Mouse (Mus musculus) forebrain, embryonic 12.5 days (tissue): ENCODE measurements around the gene Slc44a3. TPM values are rescaled to one million over a fixed set of nuclear protein-coding genes. Genes with fewer than 3 reads are reported as not detected.
A peak's percentile ranks its signal among the peaks of the same experiment; 100 is the strongest.

Experiments used
- ATAC-seq: fragments of 200-750 bp; cut with Nextera tagmentation; 2 replicates; pipeline ENCODE4 v1.8.0; 2017; ENCODE audit warnings: moderate TSS enrichment; ENCODE audit not compliant: low FRiP score
- H3K27ac ChIP-seq: fragments of 300-500 bp; sonication (generic); 2 replicates; pipeline ENCODE4 v1.5.1; 2016; ENCODE audit warnings: mild to moderate bottlenecking
- H3K27me3 ChIP-seq: fragments of 300-500 bp; sonication (generic); 2 replicates; pipeline ENCODE4 v1.6.1; 2016; ENCODE audit warnings: mild to moderate bottlenecking
- H3K36me3 ChIP-seq: fragments of 300-500 bp; sonication (generic); replicated peaks from 2 replicates; pipeline ENCODE4 v1.6.1; 2016; ENCODE audit warnings: mild to moderate bottlenecking
- H3K4me1 ChIP-seq: fragments of 300-500 bp; sonication (generic); 2 replicates; pipeline ENCODE4 v1.6.1; 2016
- H3K4me2 ChIP-seq: fragments of 300-500 bp; sonication (generic); 2 replicates; pipeline ENCODE4 v1.6.1; 2016; ENCODE audit warnings: mild to moderate bottlenecking, moderate library complexity
- H3K4me3 ChIP-seq: fragments of 300-500 bp; sonication (generic); replicated peaks from 2 replicates; pipeline ENCODE4 v1.5.1; 2016; ENCODE audit warnings: mild to moderate bottlenecking
- H3K9ac ChIP-seq: fragments of 300-500 bp; sonication (generic); 2 replicates; pipeline ENCODE4 v1.6.1; 2016; ENCODE audit warnings: mild to moderate bottlenecking
- H3K9me3 ChIP-seq: fragments of 300-500 bp; sonication (generic); 2 replicates; pipeline ENCODE4 v1.6.1; 2016
- WGBS: fragments of 180-500 bp; shearing (Covaris S2); methylation state at CpG from one replicate; pipeline ENCODE4 v1.1.7; 2016; 5-methylcytosine and 5-hydroxymethylcytosine counted together
- polyA plus RNA-seq: library from polyadenylated mRNA; unstranded; fragments of >200 nt; fragmentation: Nextera tagmentation; extraction: Ambion mirVana; gene quantifications from 2 replicates; pipeline ENCODE4 v1.2.1, GENCODE M21; 2016

Gene Slc44a3
- polyA plus RNA-seq: 0.53 and 0.97 TPM in 2 replicates

DNA sequence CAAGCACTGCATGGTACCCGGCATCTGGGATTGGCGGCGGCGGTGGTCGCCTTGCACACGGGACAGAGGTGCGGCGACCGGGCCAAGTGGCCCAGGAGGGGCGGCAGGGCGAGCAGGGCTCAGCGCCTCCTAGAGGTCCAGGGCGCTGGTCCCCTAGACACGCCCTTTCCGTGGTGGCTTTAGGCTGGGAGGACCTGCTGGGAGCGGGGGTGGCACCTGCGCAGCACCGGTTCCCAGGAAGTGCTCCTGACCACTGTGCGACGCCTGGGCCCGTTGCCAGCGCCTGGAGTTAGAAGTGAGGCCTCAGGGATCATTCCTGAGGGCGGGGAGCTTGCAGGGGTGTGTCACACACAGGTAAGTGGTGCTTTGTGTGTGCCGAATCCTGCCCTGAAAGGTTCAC, at the start of gene Slc44a3:
Gene Slc44a3, minus strand, starts transcription at position 229 of the 400 bp plus-strand sequence.
- Histone ChIP-seq H3K27ac (no peak within 1 kb of the TSS), H3K36me3 (no peaks in the 10 kb centered on the region), H3K27me3 (peaks cover 30% of the 10 kb centered on the region), H3K4me2 (peak within 1 kb of the TSS; percentile 59), H3K4me1 (peaks cover 7% of the 10 kb centered on the region), H3K9me3 (no peaks in the 10 kb centered on the region), H3K9ac (peak within 1 kb of the TSS; percentile 33), H3K4me3 (peak within 1 kb of the TSS; percentile 31)
- peak; percentile 64 for ATAC-seq
- WGBS: 2% methylated on average over 24 of the region's 24 CpGs

DNA sequence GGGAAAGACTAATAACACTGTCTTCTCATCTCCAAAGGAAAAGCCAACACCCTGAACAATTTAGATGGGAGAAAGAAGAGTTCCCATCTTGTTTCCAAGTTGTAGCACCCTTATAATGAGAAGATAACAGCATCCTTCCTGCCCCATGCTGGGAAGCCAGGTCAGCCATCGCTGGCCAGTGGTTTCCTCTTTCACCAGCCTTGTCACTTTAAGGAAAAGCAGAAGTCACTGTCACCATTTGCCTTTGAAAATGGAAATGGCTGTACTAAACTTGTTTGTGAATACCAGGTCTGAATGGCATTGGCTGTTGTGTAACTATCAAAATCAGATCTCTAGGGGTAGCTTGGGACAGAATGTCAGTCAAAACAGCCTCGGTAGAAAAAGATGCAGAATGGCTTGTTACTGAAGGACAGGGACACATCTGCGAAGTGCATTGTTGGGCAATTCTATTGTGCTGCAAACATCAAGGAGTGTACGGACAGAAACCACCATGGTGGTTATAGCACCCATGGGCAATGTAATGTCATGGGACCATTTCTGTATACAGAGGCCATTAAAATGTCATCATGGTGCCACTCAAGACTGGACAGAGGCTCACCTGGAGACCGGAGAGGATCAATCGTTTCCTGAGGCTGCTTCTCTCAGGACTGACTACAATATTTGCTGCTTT, 47.8 kb upstream of the Slc44a3 start:
- H3K27me3 ChIP-seq: no peaks in the 10 kb centered on the region

DNA sequence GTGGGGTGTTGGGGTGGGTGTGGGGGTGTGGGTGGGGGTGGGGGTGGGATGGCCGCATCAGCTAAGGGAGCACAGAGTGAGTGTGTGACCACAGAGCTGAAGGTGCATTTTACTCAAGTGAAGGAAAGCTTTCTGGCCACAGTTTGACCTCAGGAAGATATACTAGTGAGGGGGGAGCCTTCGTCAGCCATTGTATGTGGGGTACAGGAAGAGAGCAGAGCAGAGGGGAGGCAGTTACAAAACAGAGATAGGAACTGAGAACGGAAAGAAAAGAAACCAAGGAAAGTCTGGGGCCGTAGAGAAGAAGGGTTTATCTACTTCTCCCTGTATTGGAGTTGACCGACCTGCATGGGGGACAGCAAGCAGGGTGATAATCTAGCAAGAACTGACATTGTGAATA, 47.2 kb upstream of the Slc44a3 start:
- Histone ChIP-seq H3K9me3 (no peaks in the 10 kb centered on the region), H3K4me2 (no peak overlapping the region), H3K4me3 (no peak overlapping the region), H3K36me3 (no peaks in the 10 kb centered on the region), H3K27ac (no peak overlapping the region), H3K4me1 (peaks cover 3% of the 10 kb centered on the region; the same call in 1 of the 2 replicates), H3K9ac (no peak overlapping the region), H3K27me3 (no peaks in the 10 kb centered on the region)
- no peak for ATAC-seq
- 91% methylated on average over 5 of the region's 5 CpGs for WGBS

More for the DNA sequence above, 47.8 kb upstream of the Slc44a3 start:
- 85% methylated on average over 6 of the region's 6 CpGs for WGBS
- Histone ChIP-seq H3K36me3 (no peaks in the 10 kb centered on the region), H3K4me1 (peaks cover 3% of the 10 kb centered on the region; the same call in 1 of the 2 replicates), H3K4me2 (no peak overlapping the region), H3K9ac (no peak overlapping the region), H3K4me3 (no peak overlapping the region), H3K9me3 (no peaks in the 10 kb centered on the region), H3K27ac (no peak overlapping the region)
- ATAC-seq: no peak

DNA sequence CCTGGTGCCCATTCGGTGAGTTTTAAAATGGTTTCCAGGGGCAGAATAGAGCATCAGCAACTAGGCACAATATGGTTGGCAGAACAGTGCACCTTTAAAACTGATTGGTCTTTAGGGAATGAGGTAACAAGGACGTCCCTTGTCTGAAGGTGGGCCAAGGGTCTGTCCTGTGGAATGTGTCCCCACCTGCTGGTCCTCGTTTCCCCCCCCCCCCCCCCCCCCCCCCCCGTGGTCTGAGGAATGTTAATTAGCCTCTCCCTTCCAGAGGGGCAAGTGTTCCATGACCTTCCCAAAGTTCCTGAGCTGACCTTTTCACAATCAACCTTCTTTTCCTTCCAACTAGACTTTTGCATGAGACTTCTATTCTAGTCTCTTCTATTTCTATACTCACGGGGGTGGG, 46.5 kb upstream of the Slc44a3 start:
- Histone ChIP-seq H3K27ac (no peak overlapping the region), H3K4me2 (no peak overlapping the region), H3K9me3 (no peaks in the 10 kb centered on the region), H3K9ac (no peak overlapping the region), H3K27me3 (no peaks in the 10 kb centered on the region), H3K36me3 (no peaks in the 10 kb centered on the region), H3K4me3 (no peak overlapping the region), H3K4me1 (peaks cover 3% of the 10 kb centered on the region; the same call in 1 of the 2 replicates)
- 51% methylated on average over 4 of the region's 5 CpGs for WGBS
- ATAC-seq: no peak

DNA sequence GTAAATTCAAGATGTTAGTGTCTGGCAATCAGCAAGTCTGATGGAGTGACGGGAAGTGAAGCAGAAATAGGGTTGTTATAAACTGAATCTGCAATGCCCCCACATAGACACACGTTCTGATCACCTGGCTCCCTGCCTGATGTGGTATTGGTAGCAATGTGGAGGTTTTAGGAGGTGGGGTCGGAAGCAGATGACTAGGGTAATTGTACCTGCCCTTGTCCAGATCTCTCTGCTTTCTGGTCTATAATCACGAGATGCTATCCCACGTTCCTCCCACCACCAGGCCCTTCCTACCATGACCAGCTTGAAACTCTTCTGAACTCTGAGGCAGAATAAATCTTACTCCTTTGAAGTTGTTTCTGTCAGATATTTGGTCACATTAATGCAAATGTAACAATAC, 45.4 kb upstream of the Slc44a3 start:
- no peak overlapping the region for H3K4me2 ChIP-seq
- H3K27ac ChIP-seq: peak overlapping the region; percentile 56; the same call in 1 of the 2 replicates
- H3K4me3 ChIP-seq: no peak overlapping the region
- ATAC-seq: no peak
- no peaks in the 10 kb centered on the region for H3K36me3 ChIP-seq
- WGBS: 89% methylated on average over 5 of the region's 5 CpGs
- H3K9me3 ChIP-seq: no peaks in the 10 kb centered on the region
- no peak overlapping the region for H3K9ac ChIP-seq
- H3K4me1 ChIP-seq: peaks cover 3% of the 10 kb centered on the region; the same call in 1 of the 2 replicates
- H3K27me3 ChIP-seq: no peaks in the 10 kb centered on the region

DNA sequence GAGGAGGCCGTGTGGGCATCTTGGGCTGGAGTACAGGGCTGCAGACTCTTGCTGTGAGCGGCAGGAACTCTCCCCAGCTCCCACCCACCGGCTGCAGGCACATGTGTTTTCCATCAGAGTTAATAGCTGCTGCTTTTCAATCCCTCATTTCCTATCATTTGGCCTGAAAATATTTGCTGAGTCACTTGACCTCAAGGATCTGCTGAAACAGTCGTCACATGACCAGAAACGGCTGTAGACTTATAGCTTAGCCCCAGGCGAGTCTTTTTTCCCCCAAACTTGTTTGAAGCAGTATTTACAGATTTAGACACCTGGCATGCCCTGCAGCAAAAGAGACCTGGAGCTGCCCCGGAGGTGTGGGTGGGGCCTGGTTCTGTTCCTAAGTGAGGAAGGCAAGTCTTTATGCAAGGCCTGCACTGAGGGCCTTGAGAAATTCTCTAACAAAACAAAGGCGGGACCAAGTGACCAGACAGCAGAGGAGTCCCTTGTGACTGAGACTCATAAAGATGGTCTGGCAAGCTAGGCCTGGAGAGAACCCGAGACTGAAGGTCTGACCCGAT, 44.9 kb upstream of the Slc44a3 start:
- Histone ChIP-seq H3K4me3 (no peak overlapping the region), H3K4me2 (no peak overlapping the region), H3K36me3 (no peaks in the 10 kb centered on the region), H3K27me3 (no peaks in the 10 kb centered on the region), H3K27ac (peak overlapping the region; percentile 56), H3K4me1 (peaks cover 3% of the 10 kb centered on the region; the same call in 1 of the 2 replicates), H3K9me3 (no peaks in the 10 kb centered on the region), H3K9ac (no peak overlapping the region)
- WGBS: 62% methylated on average over 10 of the region's 10 CpGs
- no peak for ATAC-seq

DNA sequence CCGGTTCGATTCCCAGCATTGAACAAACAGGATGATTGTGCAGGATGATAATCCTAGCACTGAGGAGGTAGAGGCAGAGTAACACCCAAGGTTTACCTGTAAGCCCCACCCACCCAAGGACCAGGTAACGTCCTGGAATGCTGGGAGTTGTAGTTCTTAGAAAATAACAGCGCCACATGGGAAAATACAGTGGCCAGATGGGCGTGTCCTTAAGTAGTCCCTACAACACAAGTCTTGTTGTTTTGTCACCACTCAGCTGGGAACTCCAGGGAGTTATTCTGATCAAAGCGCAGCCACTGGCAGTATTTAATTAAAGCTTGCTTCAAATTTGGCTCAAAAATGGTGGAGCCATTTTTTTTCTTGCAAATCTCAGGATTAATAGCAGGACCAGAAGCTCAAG, 44.2 kb upstream of the Slc44a3 start:
- no peak for ATAC-seq
- no peaks in the 10 kb centered on the region for H3K27me3 ChIP-seq
- H3K9me3 ChIP-seq: no peaks in the 10 kb centered on the region
- peaks cover 3% of the 10 kb centered on the region; the same call in 1 of the 2 replicates for H3K4me1 ChIP-seq
- no peak overlapping the region for H3K4me3 ChIP-seq
- H3K4me2 ChIP-seq: no peak overlapping the region
- H3K36me3 ChIP-seq: no peaks in the 10 kb centered on the region
- H3K9ac ChIP-seq: no peak overlapping the region
- H3K27ac ChIP-seq: no peak overlapping the region
- whole genome bisulfite sequencing: 59% methylated on average over 6 of the region's 6 CpGs

DNA sequence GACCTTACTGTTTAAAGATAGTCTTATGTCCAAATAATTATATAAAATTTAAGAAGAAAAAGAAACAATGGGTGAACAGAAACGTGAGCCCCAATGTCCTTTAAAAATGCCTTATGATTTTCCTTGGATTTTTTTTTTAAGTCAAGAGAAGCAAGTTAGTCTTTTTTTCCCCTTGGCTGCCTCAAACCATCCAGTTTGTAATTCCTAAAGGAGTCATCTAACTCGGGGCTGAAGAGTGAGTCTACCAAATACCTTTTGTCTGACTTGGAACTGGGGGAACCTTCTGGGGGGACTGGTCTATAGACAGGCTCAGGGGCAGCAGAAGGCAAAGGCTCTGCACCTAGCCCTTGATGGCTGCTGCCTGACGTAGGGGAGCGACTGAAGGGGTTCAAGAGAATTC, 42.2 kb upstream of the Slc44a3 start:
- no peak for ATAC-seq
- Histone ChIP-seq H3K9me3 (no peaks in the 10 kb centered on the region), H3K27me3 (no peaks in the 10 kb centered on the region), H3K4me3 (no peak overlapping the region), H3K9ac (no peak overlapping the region), H3K36me3 (no peaks in the 10 kb centered on the region), H3K27ac (no peak overlapping the region), H3K4me1 (peaks cover 3% of the 10 kb centered on the region; the same call in 1 of the 2 replicates), H3K4me2 (no peak overlapping the region)
- 94% methylated on average over 4 of the region's 4 CpGs for WGBS

DNA sequence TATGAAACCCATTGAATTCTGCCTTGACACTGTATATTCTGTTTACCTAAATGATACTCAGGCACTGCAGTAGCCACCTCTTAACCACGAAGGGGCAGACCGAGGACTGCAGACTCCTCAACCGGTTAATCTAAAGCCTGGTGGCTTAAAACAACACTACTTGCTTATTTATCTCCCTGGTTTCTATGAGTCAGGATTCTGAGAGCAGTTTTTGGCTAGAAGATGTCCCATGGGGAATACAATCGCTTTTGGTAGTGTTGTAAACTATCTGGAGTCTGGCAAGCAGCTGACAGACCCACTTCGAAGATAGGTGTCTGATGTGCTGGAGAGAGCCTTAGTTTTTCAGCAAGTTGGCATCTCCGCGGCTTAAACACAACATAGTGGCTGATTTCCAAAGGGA, 41.7 kb upstream of the Slc44a3 start:
- Histone ChIP-seq H3K36me3 (no peaks in the 10 kb centered on the region), H3K4me1 (peaks cover 3% of the 10 kb centered on the region; the same call in 1 of the 2 replicates), H3K27me3 (no peaks in the 10 kb centered on the region), H3K9ac (no peak overlapping the region), H3K4me2 (no peak overlapping the region), H3K9me3 (no peaks in the 10 kb centered on the region), H3K4me3 (no peak overlapping the region), H3K27ac (no peak overlapping the region)
- 89% methylated on average over 7 of the region's 7 CpGs for WGBS
- ATAC-seq: no peak

DNA sequence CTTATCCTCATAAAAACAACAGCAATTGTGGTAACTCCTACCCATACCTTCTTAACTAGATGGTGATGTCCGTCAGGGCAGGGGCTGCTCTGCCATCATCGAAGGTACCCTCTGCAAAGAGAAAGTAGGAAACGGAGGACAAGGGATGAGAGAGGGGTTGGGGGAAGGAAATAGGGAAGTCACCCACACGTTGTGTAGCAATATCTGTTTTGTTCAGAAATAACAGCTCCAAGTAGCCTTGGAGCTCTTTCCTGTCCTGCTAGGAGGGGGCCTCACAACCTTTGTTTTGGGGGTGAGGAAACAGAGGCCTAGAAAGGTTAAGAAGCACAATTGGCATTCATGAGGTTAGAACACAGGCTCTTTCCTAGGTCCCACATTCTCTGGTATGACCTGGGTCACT, 39.3 kb upstream of the Slc44a3 start:
- H3K36me3 ChIP-seq: no peaks in the 10 kb centered on the region
- WGBS: 92% methylated on average over 4 of the region's 4 CpGs
- ATAC-seq: no peak

DNA sequence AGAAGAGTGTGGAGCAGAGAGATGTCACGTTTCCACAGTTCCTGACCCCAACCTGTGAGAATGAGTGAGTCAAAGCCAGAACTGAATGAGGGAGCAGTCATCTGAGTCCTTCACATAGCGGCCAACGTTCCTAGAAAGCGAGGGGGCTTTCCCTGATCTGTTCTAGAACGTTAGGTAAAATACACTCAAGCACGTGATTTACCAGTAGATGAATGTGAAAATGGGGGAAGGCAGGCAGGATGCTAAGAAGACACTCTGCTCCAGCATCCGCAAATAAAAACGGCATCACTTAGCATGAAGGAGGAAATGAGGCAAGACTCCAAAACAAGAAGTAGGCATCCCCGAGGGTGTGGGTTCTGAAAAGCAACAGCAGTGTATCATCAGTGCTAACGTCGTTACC, 38.4 kb upstream of the Slc44a3 start:
- Histone ChIP-seq H3K4me1 (no peaks in the 10 kb centered on the region), H3K27me3 (no peaks in the 10 kb centered on the region), H3K4me2 (no peak overlapping the region), H3K4me3 (no peak overlapping the region), H3K9ac (no peak overlapping the region), H3K9me3 (no peaks in the 10 kb centered on the region), H3K27ac (no peak overlapping the region), H3K36me3 (no peaks in the 10 kb centered on the region)
- ATAC-seq: no peak
- WGBS: 88% methylated on average over 11 of the region's 11 CpGs

More for the DNA sequence above, 39.3 kb upstream of the Slc44a3 start:
- Histone ChIP-seq H3K4me3 (no peak overlapping the region), H3K9me3 (no peaks in the 10 kb centered on the region), H3K27ac (no peak overlapping the region), H3K4me1 (peaks cover 3% of the 10 kb centered on the region; the same call in 1 of the 2 replicates), H3K27me3 (no peaks in the 10 kb centered on the region), H3K4me2 (no peak overlapping the region), H3K9ac (no peak overlapping the region)

DNA sequence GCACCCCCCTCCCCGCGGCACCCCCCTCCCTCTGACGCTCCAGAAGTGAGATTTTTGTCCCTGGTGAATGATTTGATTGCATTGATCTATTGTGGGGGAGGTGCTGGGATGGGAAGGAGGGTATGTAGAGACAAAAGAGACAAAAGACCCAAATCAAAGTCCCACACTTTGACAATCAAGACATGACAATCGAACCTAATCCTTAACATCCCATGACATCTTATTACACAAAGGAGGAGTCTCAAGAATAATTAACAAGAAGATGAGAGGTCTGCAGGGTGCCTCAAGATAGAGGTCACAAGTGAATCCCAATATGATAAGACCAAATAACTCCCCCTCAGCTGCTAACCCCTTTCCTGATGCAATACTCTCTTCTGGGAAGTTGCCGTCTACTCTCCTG, 37.6 kb upstream of the Slc44a3 start:
- H3K4me3 ChIP-seq: no peak overlapping the region
- H3K27ac ChIP-seq: no peak overlapping the region
- no peaks in the 10 kb centered on the region for H3K27me3 ChIP-seq
- no peaks in the 10 kb centered on the region for H3K9me3 ChIP-seq
- H3K36me3 ChIP-seq: no peaks in the 10 kb centered on the region
- no peak overlapping the region for H3K9ac ChIP-seq
- WGBS: 56% methylated on average over 5 of the region's 5 CpGs
- H3K4me1 ChIP-seq: no peaks in the 10 kb centered on the region
- no peak overlapping the region for H3K4me2 ChIP-seq
- ATAC-seq: no peak

DNA sequence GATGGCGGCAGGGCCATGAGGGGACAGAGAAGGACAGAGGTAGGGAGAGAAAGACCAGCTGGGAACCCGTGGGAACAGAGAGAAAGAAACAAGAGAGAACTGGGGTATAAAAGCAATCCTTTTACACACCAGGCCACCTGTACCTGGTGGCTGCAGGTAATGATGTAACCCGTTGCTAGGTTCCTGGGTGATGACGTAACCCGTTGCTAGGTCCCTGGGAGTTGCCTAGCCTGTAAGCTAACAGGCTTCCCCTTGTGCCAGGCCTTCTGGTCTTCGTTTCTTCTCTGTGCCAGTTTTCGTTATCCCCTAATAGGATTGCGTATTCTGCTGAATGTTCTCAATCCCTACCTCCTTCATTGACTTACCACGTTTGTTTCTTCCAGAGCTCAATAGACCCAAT, 36.8 kb upstream of the Slc44a3 start:
- Histone ChIP-seq H3K4me3 (no peak overlapping the region), H3K36me3 (no peaks in the 10 kb centered on the region), H3K9me3 (no peaks in the 10 kb centered on the region), H3K27me3 (no peaks in the 10 kb centered on the region), H3K9ac (no peak overlapping the region), H3K4me2 (no peak overlapping the region), H3K4me1 (no peaks in the 10 kb centered on the region), H3K27ac (no peak overlapping the region)
- no peak for ATAC-seq
- WGBS: 83% methylated on average over 9 of the region's 9 CpGs
